Mouse (Mus musculus): ENCODE results near the gene Fam166a. TPM values are rescaled to one million over a fixed set of nuclear protein-coding genes. Genes with fewer than 3 reads are reported as not detected.
A peak's percentile ranks its signal among the peaks of the same experiment; 100 is the strongest.

The Fam166a gene
- polyA plus RNA-seq (2015; fragmentation: Nextera tagmentation; extraction: Ambion mirVana) = 0.89 TPM in 1 of 2 replicates, not detected in the other

DNA sequence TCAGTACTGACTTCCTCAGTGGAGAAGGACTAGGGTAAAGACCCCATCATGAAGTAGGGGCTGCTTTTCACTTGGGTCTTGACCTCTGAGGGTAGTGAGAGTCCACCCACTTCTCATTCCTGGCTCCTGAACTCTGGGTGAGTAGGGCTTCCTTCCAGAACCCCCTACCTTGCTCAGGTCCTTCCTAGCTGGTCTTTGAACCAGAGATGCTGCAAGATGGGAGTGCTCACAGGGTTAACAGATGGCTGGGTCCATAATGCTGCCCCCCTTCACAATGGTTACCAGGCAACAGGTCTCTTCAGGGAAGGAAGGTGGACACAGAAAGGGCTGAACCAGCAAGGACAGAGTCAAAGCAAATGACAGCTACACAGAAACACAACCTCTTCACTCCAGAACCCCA lies at the start of gene Fam166a:
Fam166a (plus strand) TSS at position 301 of the 400 bp plus-strand sequence.
- H3K27ac ChIP-seq (replicated peaks) = no peak within 1 kb of the TSS
- H3K36me3 ChIP-seq = peaks cover 14% of the 10 kb centered on the region
- no peak for ATAC-seq (ENCODE audit: low read depth)
- no peak within 1 kb of the TSS for H3K4me2 ChIP-seq
- peaks cover 9% of the 10 kb centered on the region; the same call in 1 of the 2 replicates for H3K27me3 ChIP-seq
- H3K9ac ChIP-seq = no peak within 1 kb of the TSS
- peaks cover 7% of the 10 kb centered on the region for H3K4me1 ChIP-seq (replicated peaks)
- H3K9me3 ChIP-seq = no peaks in the 10 kb centered on the region
- H3K4me3 ChIP-seq = no peak within 1 kb of the TSS

DNA sequence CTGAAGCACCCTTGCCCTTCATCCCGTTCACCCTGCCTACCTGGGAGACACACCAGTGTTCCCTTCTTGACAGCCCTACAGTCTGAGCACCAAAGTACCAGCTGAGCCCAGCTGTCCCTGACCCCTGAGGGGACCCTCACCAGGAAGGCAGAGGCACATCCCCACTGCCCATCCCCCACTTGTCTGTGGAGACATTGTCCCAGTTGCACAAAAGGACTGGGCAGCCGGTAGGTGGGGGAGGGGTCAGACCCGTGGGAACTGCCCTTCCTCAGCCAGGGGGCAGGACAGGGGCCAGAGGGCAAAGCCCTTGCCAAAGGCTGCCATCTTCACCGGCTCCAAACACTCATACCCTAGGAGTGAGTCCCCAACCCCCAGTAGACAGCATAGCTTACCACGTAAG lies 48.8 kb upstream of the Fam166a start:
- Histone ChIP-seq H3K4me3 (no peak overlapping the region), H3K27me3 (no peaks in the 10 kb centered on the region), H3K27ac (replicated peaks) (peak overlapping the region; percentile 38; the same call in 1 of the 2 replicates), H3K9me3 (no peaks in the 10 kb centered on the region), H3K9ac (no peak overlapping the region; the same call in 1 of the 2 replicates), H3K36me3 (no peaks in the 10 kb centered on the region), H3K4me1 (replicated peaks) (peaks cover 52% of the 10 kb centered on the region), H3K4me2 (no peak overlapping the region)
- WGBS = 9% methylated on average over 5 of the region's 5 CpGs
- ATAC-seq (ENCODE audit: low read depth) = no peak

GRCm38 (mm10) chr2:25170326-25171100 lies 48.0 kb upstream of the Fam166a start:
- Histone ChIP-seq H3K4me2 (no peak overlapping the region), H3K9ac (no peak overlapping the region), H3K4me3 (no peak overlapping the region), H3K27ac (replicated peaks) (0 out of 2 replicates have a peak overlapping the region, but pooled peaks have one; percentile 38), H3K27me3 (no peaks in the 10 kb centered on the region), H3K36me3 (no peaks in the 10 kb centered on the region), H3K9me3 (no peaks in the 10 kb centered on the region), H3K4me1 (replicated peaks) (peaks cover 57% of the 10 kb centered on the region)
- ATAC-seq (ENCODE audit: low read depth) = no peak
- WGBS = 70% methylated on average over 10 of the region's 10 CpGs

GRCm38 (mm10) chr2:25171101-25171768 lies 47.3 kb upstream of the Fam166a start:
- WGBS = 83% methylated on average over 6 of the region's 6 CpGs
- no peak for ATAC-seq (ENCODE audit: low read depth)
- H3K4me1 ChIP-seq (replicated peaks) = peaks cover 65% of the 10 kb centered on the region

GRCm38 (mm10) chr2:25171769-25172153 lies 46.8 kb upstream of the Fam166a start:
- no peaks in the 10 kb centered on the region for H3K9me3 ChIP-seq
- H3K4me1 ChIP-seq (replicated peaks) = peaks cover 70% of the 10 kb centered on the region
- H3K27ac ChIP-seq (replicated peaks) = no peak overlapping the region
- no peak overlapping the region for H3K4me3 ChIP-seq
- H3K4me2 ChIP-seq = no peak overlapping the region
- H3K9ac ChIP-seq = no peak overlapping the region
- no peak for ATAC-seq (ENCODE audit: low read depth)
- H3K36me3 ChIP-seq = no peaks in the 10 kb centered on the region
- no peaks in the 10 kb centered on the region for H3K27me3 ChIP-seq
- WGBS = 23% methylated on average over 1 of the region's 1 CpGs

More at GRCm38 (mm10) chr2:25171101-25171768, 47.3 kb upstream of the Fam166a start:
- Histone ChIP-seq H3K4me3 (no peak overlapping the region), H3K27me3 (no peaks in the 10 kb centered on the region), H3K9me3 (no peaks in the 10 kb centered on the region), H3K27ac (replicated peaks) (no peak overlapping the region), H3K4me2 (no peak overlapping the region), H3K36me3 (no peaks in the 10 kb centered on the region), H3K9ac (no peak overlapping the region)

GRCm38 (mm10) chr2:25172629-25173028 lies 45.9 kb upstream of the Fam166a start:
- Histone ChIP-seq H3K9me3 (no peaks in the 10 kb centered on the region), H3K36me3 (no peaks in the 10 kb centered on the region), H3K4me1 (replicated peaks) (peaks cover 70% of the 10 kb centered on the region), H3K27ac (replicated peaks) (no peak overlapping the region), H3K4me2 (no peak overlapping the region), H3K27me3 (no peaks in the 10 kb centered on the region), H3K9ac (no peak overlapping the region), H3K4me3 (no peak overlapping the region)
- no peak for ATAC-seq (ENCODE audit: low read depth)
- 73% methylated on average over 8 of the region's 8 CpGs for WGBS

DNA sequence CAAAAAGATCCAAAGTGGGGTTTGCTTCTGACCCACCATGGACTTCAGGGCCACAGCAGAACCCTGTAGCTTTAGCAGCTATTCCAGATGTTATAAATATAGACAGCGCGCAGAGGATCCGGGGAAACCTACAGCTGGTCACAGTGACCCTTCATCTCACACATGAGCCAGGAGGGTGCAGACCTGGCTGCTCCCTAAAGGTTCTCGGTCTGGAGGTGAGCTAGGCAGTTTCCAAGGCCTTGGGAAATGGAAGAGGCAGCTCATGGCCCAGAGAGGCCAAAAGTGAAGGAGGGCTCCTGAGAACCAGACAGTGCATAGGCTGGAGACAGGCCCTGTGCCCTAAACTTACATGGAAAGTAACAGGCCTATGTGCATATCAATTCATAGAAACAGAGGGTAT lies 44.7 kb upstream of the Fam166a start:
- no peak overlapping the region for H3K4me2 ChIP-seq
- peaks cover 70% of the 10 kb centered on the region for H3K4me1 ChIP-seq (replicated peaks)
- no peaks in the 10 kb centered on the region for H3K27me3 ChIP-seq
- H3K4me3 ChIP-seq = no peak overlapping the region
- no peak for ATAC-seq (ENCODE audit: low read depth)
- WGBS = 93% methylated on average over 4 of the region's 4 CpGs
- H3K36me3 ChIP-seq = no peaks in the 10 kb centered on the region
- no peak overlapping the region for H3K9ac ChIP-seq
- no peaks in the 10 kb centered on the region for H3K9me3 ChIP-seq
- H3K27ac ChIP-seq (replicated peaks) = no peak overlapping the region

DNA sequence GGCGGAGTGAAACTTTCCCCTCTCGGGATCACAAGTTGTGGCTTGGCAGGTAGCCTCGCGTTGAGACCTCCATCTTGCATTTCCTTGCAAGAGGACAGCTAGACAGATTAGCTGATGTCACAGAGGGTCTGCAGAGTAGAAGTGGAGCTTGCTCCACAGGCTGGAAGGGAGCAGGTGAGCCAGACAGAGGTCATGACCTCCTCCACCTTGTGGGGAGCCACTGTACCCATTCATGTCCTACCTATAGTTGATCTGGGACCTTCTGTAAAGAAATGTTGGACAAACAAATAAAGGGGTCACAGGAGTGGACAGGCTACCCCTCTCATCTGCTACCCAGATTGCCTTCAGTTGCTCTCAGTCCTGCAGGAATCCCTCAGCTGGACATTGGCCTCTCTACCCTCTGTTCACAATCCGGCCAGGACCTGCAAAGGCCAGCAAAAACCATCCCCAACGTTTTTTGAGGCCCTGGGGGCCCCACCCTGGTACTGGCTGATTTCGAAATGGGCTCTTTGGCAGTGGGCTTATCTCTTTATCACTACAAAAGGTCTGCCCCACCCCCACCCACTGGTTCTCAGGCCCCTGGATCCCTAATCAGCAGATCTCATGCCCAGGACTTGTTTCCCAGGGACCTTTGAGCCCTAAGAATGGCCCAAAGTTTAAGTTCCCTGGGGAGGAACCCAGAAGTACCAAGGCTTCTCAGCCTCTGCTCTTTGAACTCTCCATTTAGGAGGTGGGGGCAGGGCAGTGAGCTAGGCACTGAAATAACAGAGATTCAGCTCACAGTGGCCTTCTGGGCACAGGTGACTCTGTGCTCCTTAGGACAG lies 43.5 kb upstream of the Fam166a start:
- Histone ChIP-seq H3K4me1 (replicated peaks) (peaks cover 70% of the 10 kb centered on the region), H3K36me3 (no peaks in the 10 kb centered on the region), H3K27ac (replicated peaks) (no peak overlapping the region), H3K27me3 (no peaks in the 10 kb centered on the region), H3K9ac (no peak overlapping the region), H3K4me3 (no peak overlapping the region), H3K9me3 (no peaks in the 10 kb centered on the region), H3K4me2 (no peak overlapping the region)
- ATAC-seq (ENCODE audit: low read depth) = no peak
- WGBS = 67% methylated on average over 7 of the region's 7 CpGs

- Histone ChIP-seq H3K27ac (replicated peaks) (no peak overlapping the region), H3K9me3 (no peaks in the 10 kb centered on the region), H3K27me3 (no peaks in the 10 kb centered on the region), H3K36me3 (no peaks in the 10 kb centered on the region), H3K4me2 (no peak overlapping the region), H3K9ac (no peak overlapping the region), H3K4me3 (no peak overlapping the region), H3K4me1 (replicated peaks) (peaks cover 67% of the 10 kb centered on the region)
- no peak for ATAC-seq (ENCODE audit: low read depth)
- WGBS = 79% methylated on average over 4 of the region's 4 CpGs
Measured at GRCm38 (mm10) chr2:25175690-25176078, 42.9 kb upstream of the Fam166a start.

- Histone ChIP-seq H3K27me3 (no peaks in the 10 kb centered on the region), H3K4me2 (peak overlapping the region; percentile 79), H3K36me3 (no peaks in the 10 kb centered on the region), H3K9ac (peak overlapping the region; percentile 61; the same call in 1 of the 2 replicates), H3K27ac (replicated peaks) (peak overlapping the region; percentile 91), H3K9me3 (no peaks in the 10 kb centered on the region), H3K4me3 (no peak overlapping the region), H3K4me1 (replicated peaks) (peaks cover 69% of the 10 kb centered on the region)
- ATAC-seq (ENCODE audit: low read depth) = no peak
- 66% methylated on average over 6 of the region's 6 CpGs for WGBS
Measured at GRCm38 (mm10) chr2:25176573-25176972, 42.0 kb upstream of the Fam166a start.

GRCm38 (mm10) chr2:25177076-25177475 lies 41.5 kb upstream of the Fam166a start:
- no peak for ATAC-seq (ENCODE audit: low read depth)
- WGBS = 25% methylated on average over 4 of the region's 4 CpGs
- H3K27me3 ChIP-seq = no peaks in the 10 kb centered on the region
- peak overlapping the region; percentile 61 for H3K9ac ChIP-seq
- H3K9me3 ChIP-seq = no peaks in the 10 kb centered on the region
- peak overlapping the region; percentile 79 for H3K4me2 ChIP-seq
- H3K4me1 ChIP-seq (replicated peaks) = peaks cover 70% of the 10 kb centered on the region
- H3K36me3 ChIP-seq = no peaks in the 10 kb centered on the region
- peak overlapping the region; percentile 91 for H3K27ac ChIP-seq (replicated peaks)
- peak overlapping the region; percentile 20 for H3K4me3 ChIP-seq

DNA sequence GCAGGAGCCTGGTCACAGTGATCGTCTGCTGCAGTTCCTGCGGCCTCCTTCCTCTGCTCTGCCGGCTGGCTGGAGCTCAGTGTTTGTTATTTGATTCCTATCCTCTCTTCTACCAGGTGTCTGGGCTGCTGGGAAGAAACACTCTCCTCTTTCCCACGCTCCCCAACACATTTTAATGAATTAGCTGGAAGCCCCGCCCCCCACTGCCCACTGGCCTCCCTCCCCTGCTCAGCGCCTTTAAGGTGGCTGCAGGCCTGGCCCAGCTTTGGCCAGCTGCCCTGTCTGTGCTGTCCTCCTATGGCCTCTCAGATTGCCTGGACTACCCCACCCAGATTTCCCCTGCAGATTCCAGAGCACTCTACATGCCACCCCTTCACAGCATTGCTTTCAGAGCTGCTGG lies 40.9 kb upstream of the Fam166a start:
- Histone ChIP-seq H3K4me2 (peak overlapping the region; percentile 79), H3K4me3 (peak overlapping the region; percentile 20), H3K9ac (peak overlapping the region; percentile 61), H3K27ac (replicated peaks) (peak overlapping the region; percentile 91), H3K36me3 (no peaks in the 10 kb centered on the region), H3K9me3 (no peaks in the 10 kb centered on the region), H3K4me1 (replicated peaks) (peaks cover 76% of the 10 kb centered on the region), H3K27me3 (no peaks in the 10 kb centered on the region)
- 6% methylated on average over 6 of the region's 6 CpGs for WGBS
- ATAC-seq (ENCODE audit: low read depth) = peak; percentile 34; the same call in 1 of the 2 replicates

Measured in neural tube, embryonic 13.5 days (tissue).